Mouse (Mus musculus): Measurements from ENCODE around the gene Tmem262. TPM values are rescaled to one million over a fixed set of nuclear protein-coding genes. Genes with fewer than 3 reads are reported as not detected.

The Tmem262 gene
- polyA plus RNA-seq, 1 experiment from 2014 or later: not detected

DNA sequence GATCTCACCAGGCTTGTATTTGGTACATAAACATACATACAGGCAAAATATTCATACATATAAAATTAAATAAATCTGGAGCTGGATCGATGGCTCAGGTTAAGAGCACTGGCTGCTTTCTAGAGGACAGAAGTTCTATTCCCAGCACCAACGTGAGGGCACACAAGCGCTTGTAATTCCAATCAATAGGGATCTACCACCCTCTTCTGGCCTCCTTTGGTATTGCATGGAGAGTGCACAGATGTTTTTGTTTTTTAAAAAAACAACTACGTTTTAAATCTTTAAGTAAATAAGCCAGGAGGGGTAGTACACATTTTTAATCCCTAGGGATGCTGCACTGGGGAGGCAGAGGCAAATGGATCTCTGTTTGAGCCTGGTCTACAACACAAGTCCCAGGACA is 46.5 kb downstream of the Tmem262 start:
- peaks cover 28% of the 10 kb centered on the region for H3K36me3 ChIP-seq (replicated peaks)
- peak overlapping the region; percentile 99 for H3K27ac ChIP-seq (replicated peaks)
- H3K9me3 ChIP-seq (replicated peaks): no peaks in the 10 kb centered on the region
- H3K4me2 ChIP-seq: peak overlapping the region; percentile 86
- no peak for ATAC-seq (ENCODE audit: insufficient read depth)
- H3K4me3 ChIP-seq (replicated peaks): peak overlapping the region; percentile 76
- WGBS (ENCODE audit: insufficient replicate concordance): 18% methylated on average over 4 of the region's 4 CpGs
- H3K4me1 ChIP-seq (replicated peaks): peaks cover 70% of the 10 kb centered on the region
- peak overlapping the region; percentile 49; the same call in 1 of the 2 replicates for H3K9ac ChIP-seq
- no peaks in the 10 kb centered on the region for H3K27me3 ChIP-seq

DNA sequence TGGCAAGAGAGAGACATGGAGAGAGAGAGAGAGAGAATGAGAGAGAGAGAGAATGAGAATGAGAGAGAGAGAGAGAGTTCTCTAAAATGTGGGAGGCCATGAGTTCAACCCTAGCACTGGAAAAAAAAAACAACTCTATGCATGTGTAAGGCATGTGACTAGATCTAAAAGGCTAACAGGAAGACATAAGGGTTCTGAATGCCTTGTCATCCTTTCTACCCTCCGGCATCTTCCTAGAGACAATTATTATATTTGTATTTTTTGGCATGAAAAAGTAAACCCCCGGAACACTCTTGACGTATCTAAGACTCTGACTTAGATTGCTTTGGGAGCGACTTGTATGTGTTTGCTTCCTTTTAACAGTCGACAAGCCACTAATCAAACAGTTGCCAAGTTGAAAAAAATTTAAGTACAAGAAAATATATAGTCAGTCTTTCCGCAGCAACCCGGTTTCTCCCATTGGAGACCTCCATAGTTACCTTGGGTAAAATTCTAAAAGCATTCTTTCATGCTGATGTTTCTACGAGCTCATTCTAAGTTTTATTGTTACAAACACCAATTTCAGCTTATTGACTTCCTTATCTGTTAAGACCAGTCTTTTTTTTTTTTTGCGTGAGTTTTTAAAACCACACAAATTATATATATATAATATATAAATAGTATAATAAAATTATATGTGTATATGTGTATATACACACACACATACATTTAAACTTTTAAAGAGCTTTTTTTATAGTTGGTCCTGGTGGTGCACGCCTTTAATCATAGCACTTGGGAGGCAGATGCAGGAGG is 47.2 kb downstream of the Tmem262 start:
- Histone ChIP-seq H3K4me2 (peak overlapping the region; percentile 86), H3K4me3 (replicated peaks) (peak overlapping the region; percentile 76), H3K9ac (peak overlapping the region; percentile 83), H3K27ac (replicated peaks) (peak overlapping the region; percentile 99), H3K36me3 (replicated peaks) (peaks cover 21% of the 10 kb centered on the region), H3K9me3 (replicated peaks) (no peaks in the 10 kb centered on the region), H3K27me3 (no peaks in the 10 kb centered on the region), H3K4me1 (replicated peaks) (peaks cover 72% of the 10 kb centered on the region)
- WGBS (ENCODE audit: insufficient replicate concordance): 59% methylated on average over 10 of the region's 10 CpGs
- ATAC-seq (ENCODE audit: insufficient read depth): no peak

DNA sequence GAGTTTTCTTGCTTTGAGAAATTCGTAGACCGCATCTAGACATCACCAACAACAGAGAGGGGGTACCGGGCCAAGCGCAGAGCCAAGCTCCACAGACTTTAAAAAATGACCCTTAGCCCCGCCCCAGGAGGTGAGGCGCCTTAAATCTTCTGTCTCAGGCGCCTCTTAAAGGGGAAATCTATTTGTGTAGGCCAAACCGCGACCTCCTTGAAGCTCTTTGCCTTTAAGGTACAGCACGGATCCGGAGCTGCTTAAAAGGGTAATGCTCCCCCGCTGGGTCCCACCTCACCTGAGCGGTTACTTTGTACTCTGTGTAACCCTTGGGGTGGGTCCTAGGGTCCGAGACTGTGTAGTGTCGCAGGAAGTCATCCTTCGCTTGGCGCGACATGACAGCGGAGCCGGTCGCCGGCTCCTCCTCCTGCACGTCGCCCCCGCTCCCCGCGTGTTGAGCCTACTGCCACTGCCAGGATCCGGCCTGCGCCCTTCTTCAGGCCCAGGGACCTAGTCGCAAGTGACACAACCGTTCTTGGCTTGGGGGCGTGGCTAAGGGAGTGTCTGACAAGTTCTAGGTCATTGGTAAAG is 48.0 kb downstream of the Tmem262 start, which contains the start of gene Snx15:
Gene Snx15, minus strand, starts transcription at position 545 of the 582 bp plus-strand sequence.
- Histone ChIP-seq H3K4me2 (peak within 1 kb of the TSS; percentile 86), H3K27me3 (no peaks in the 10 kb centered on the region), H3K4me1 (replicated peaks) (peaks cover 77% of the 10 kb centered on the region), H3K9ac (peak within 1 kb of the TSS; percentile 83), H3K9me3 (replicated peaks) (no peaks in the 10 kb centered on the region), H3K36me3 (replicated peaks) (peaks cover 12% of the 10 kb centered on the region), H3K4me3 (replicated peaks) (peak within 1 kb of the TSS; percentile 76), H3K27ac (replicated peaks) (peak within 1 kb of the TSS; percentile 99)
- under 1% methylated on average over 32 of the region's 32 CpGs for WGBS (ENCODE audit: insufficient replicate concordance)
- peak; percentile 84 for ATAC-seq (ENCODE audit: insufficient read depth)

Small RNAs within 50 kb of the gene (microRNA-seq; reads per million reads assigned to microRNA genes)
- gene Mir6988: 2.3 reads per million

Other genes with a start within 250 kb of the Tmem262 start
- 12.9 and 13.1 TPM in 2 replicates for gene Frmd8, start 204.8 kb upstream of the Tmem262 start, polyA plus RNA-seq (2015; fragmentation: Nextera tagmentation; extraction: Ambion mirVana)
- 7.1 and 7.9 TPM in 2 replicates for gene Slc25a45, start 202.2 kb upstream of the Tmem262 start, polyA plus RNA-seq (2015; fragmentation: Nextera tagmentation; extraction: Ambion mirVana)
- 2.8 and 2.9 TPM in 2 replicates for gene Tigd3, start 185.9 kb upstream of the Tmem262 start, polyA plus RNA-seq (2015; fragmentation: Nextera tagmentation; extraction: Ambion mirVana)
- gene Dpf2, start 167.0 kb upstream of the Tmem262 start, polyA plus RNA-seq (2015; fragmentation: Nextera tagmentation; extraction: Ambion mirVana): 52.7 and 59.4 TPM in 2 replicates
- 2.9 and 3.1 TPM in 2 replicates for gene Cdc42ep2, start 155.2 kb upstream of the Tmem262 start, polyA plus RNA-seq (2015; fragmentation: Nextera tagmentation; extraction: Ambion mirVana)
- 53.8 and 58.9 TPM in 2 replicates for gene Pola2, start 115.8 kb upstream of the Tmem262 start, polyA plus RNA-seq (2015; fragmentation: Nextera tagmentation; extraction: Ambion mirVana)
- 0.05 TPM in 1 of 2 replicates, not detected in the other for gene Slc22a20, start 93.9 kb upstream of the Tmem262 start, polyA plus RNA-seq (2015; fragmentation: Nextera tagmentation; extraction: Ambion mirVana)
- gene Capn1, start 64.1 kb upstream of the Tmem262 start, polyA plus RNA-seq (2015; fragmentation: Nextera tagmentation; extraction: Ambion mirVana): 25.1 and 26.1 TPM in 2 replicates
- gene Syvn1, start 33.5 kb upstream of the Tmem262 start, polyA plus RNA-seq (2015; fragmentation: Nextera tagmentation; extraction: Ambion mirVana): 13.3 and 17.3 TPM in 2 replicates
- 39.5 and 41.8 TPM in 2 replicates for gene Mrpl49, start 22.2 kb upstream of the Tmem262 start, polyA plus RNA-seq (2015; fragmentation: Nextera tagmentation; extraction: Ambion mirVana)
- 401 and 446 TPM in 2 replicates for gene Fau, start 22.2 kb upstream of the Tmem262 start, polyA plus RNA-seq (2015; fragmentation: Nextera tagmentation; extraction: Ambion mirVana)
- gene Znhit2, start 18.8 kb upstream of the Tmem262 start, polyA plus RNA-seq (2015; fragmentation: Nextera tagmentation; extraction: Ambion mirVana): 19.1 and 19.5 TPM in 2 replicates
- 49.1 and 50.2 TPM in 2 replicates for gene Tm7sf2, start 11.7 kb upstream of the Tmem262 start, polyA plus RNA-seq (2015; fragmentation: Nextera tagmentation; extraction: Ambion mirVana)
- gene Vps51, start 2.8 kb upstream of the Tmem262 start, polyA plus RNA-seq (2015; fragmentation: Nextera tagmentation; extraction: Ambion mirVana): 27.3 and 30.8 TPM in 2 replicates
- gene Gm28374, start 2.2 kb downstream of the Tmem262 start, polyA plus RNA-seq (2015; fragmentation: Nextera tagmentation; extraction: Ambion mirVana): 0.48 and 0.67 TPM in 2 replicates
- gene Zfpl1, start 4.9 kb downstream of the Tmem262 start, polyA plus RNA-seq (2015; fragmentation: Nextera tagmentation; extraction: Ambion mirVana): 19.7 and 24.4 TPM in 2 replicates
- 34.5 and 35.4 TPM in 2 replicates for gene Cdca5, start 5.0 kb downstream of the Tmem262 start, polyA plus RNA-seq (2015; fragmentation: Nextera tagmentation; extraction: Ambion mirVana)
- gene AC131692.1, start 14.4 kb downstream of the Tmem262 start, polyA plus RNA-seq (2015; fragmentation: Nextera tagmentation; extraction: Ambion mirVana): 0.23 and 0.25 TPM in 2 replicates
- gene Naaladl1, start 25.7 kb downstream of the Tmem262 start, polyA plus RNA-seq (2015; fragmentation: Nextera tagmentation; extraction: Ambion mirVana): 3.5 and 3.7 TPM in 2 replicates
- gene Sac3d1, start 38.6 kb downstream of the Tmem262 start, polyA plus RNA-seq (2015; fragmentation: Nextera tagmentation; extraction: Ambion mirVana): 23.2 and 24.0 TPM in 2 replicates
- 58.5 and 66.0 TPM in 2 replicates for gene Snx15, start 48.3 kb downstream of the Tmem262 start, polyA plus RNA-seq (2015; fragmentation: Nextera tagmentation; extraction: Ambion mirVana)
- gene Batf2, start 61.0 kb downstream of the Tmem262 start, polyA plus RNA-seq (2015; fragmentation: Nextera tagmentation; extraction: Ambion mirVana): 0.17 and 0.44 TPM in 2 replicates
- 26.0 and 28.8 TPM in 2 replicates for gene Arl2, start 61.5 kb downstream of the Tmem262 start, polyA plus RNA-seq (2015; fragmentation: Nextera tagmentation; extraction: Ambion mirVana)
- gene Majin, start 104.4 kb downstream of the Tmem262 start, polyA plus RNA-seq (2015; fragmentation: Nextera tagmentation; extraction: Ambion mirVana): not detected in 2 replicates
- 0.15 and 0.28 TPM in 2 replicates for gene Gpha2, start 146.3 kb downstream of the Tmem262 start, polyA plus RNA-seq (2015; fragmentation: Nextera tagmentation; extraction: Ambion mirVana)
- 3.3 and 5.0 TPM in 2 replicates for gene Ppp2r5b, start 155.8 kb downstream of the Tmem262 start, polyA plus RNA-seq (2015; fragmentation: Nextera tagmentation; extraction: Ambion mirVana)
- 4.7 and 5.8 TPM in 2 replicates for gene Atg2a, start 161.6 kb downstream of the Tmem262 start, polyA plus RNA-seq (2015; fragmentation: Nextera tagmentation; extraction: Ambion mirVana)
- 64.0 and 69.3 TPM in 2 replicates for gene Ehd1, start 196.7 kb downstream of the Tmem262 start, polyA plus RNA-seq (2015; fragmentation: Nextera tagmentation; extraction: Ambion mirVana)
- 0.21 and 0.38 TPM in 2 replicates for gene Cdc42bpg, start 226.4 kb downstream of the Tmem262 start, polyA plus RNA-seq (2015; fragmentation: Nextera tagmentation; extraction: Ambion mirVana)